Mouse (Mus musculus): ENCODE results near the gene Olfr453.

The Olfr453 gene

GRCm38 (mm10) chr6:42739071-42739470 lies at the start of gene Olfr453:
TSS of gene Olfr453 (plus strand) at chr6:42739371.
- no peak for DNase-seq (ENCODE audit: extremely low read depth, low read depth, low spot score)

- DNase-seq (ENCODE audit: extremely low read depth, low read depth, low spot score), result no peak
Observed at GRCm38 (mm10) chr6:42689761-42690160, 49.4 kb upstream of the Olfr453 start.

GRCm38 (mm10) chr6:42692154-42692516 lies 47.0 kb upstream of the Olfr453 start:
- no peak for DNase-seq (ENCODE audit: extremely low read depth, low read depth, low spot score)

- no peak for DNase-seq (ENCODE audit: extremely low read depth, low read depth, low spot score)
Observed at GRCm38 (mm10) chr6:42692517-42693190, 46.5 kb upstream of the Olfr453 start.

- no peak for DNase-seq (ENCODE audit: extremely low read depth, low read depth, low spot score)
Observed at GRCm38 (mm10) chr6:42709291-42710211, 29.6 kb upstream of the Olfr453 start, which contains the start of gene Tcaf1. TSS of gene Tcaf1 (minus strand) at chr6:42710088.

GRCm38 (mm10) chr6:42714668-42715067 lies 24.5 kb upstream of the Olfr453 start:
- DNase-seq (ENCODE audit: extremely low read depth, low read depth, low spot score), result no peak

- DNase-seq (ENCODE audit: extremely low read depth, low read depth, low spot score), result no peak
Observed at GRCm38 (mm10) chr6:42717973-42718372, 21.2 kb upstream of the Olfr453 start.

GRCm38 (mm10) chr6:42742303-42742702 lies 3.1 kb downstream of the Olfr453 start:
- DNase-seq (ENCODE audit: extremely low read depth, low read depth, low spot score), result no peak

- no peak for DNase-seq (ENCODE audit: extremely low read depth, low read depth, low spot score)
Observed at GRCm38 (mm10) chr6:42747846-42748245, 8.7 kb downstream of the Olfr453 start.

- no peak for DNase-seq (ENCODE audit: extremely low read depth, low read depth, low spot score)
Observed at GRCm38 (mm10) chr6:42756104-42756503, 16.9 kb downstream of the Olfr453 start, which contains the start of gene Olfr38. TSS of gene Olfr38 (plus strand) at chr6:42756404.

- DNase-seq (ENCODE audit: extremely low read depth, low read depth, low spot score), result no peak
Observed at GRCm38 (mm10) chr6:42777066-42777465, 37.9 kb downstream of the Olfr453 start.

GRCm38 (mm10) chr6:42784793-42785192 lies 45.6 kb downstream of the Olfr453 start, which contains the start of gene Olfr452:
TSS of gene Olfr452 (plus strand) at chr6:42785093.
- DNase-seq (ENCODE audit: extremely low read depth, low read depth, low spot score), result no peak

GRCm38 (mm10) chr6:42790247-42790948 lies 51.2 kb downstream of the Olfr453 start:
- no peak for DNase-seq (ENCODE audit: extremely low read depth, low read depth, low spot score)

GRCm38 (mm10) chr6:42790949-42791556 lies 51.9 kb downstream of the Olfr453 start:
- DNase-seq (ENCODE audit: extremely low read depth, low read depth, low spot score), result no peak

- DNase-seq (ENCODE audit: extremely low read depth, low read depth, low spot score), result no peak
Observed at GRCm38 (mm10) chr6:42794982-42795381, 55.8 kb downstream of the Olfr453 start.
